Mouse (Mus musculus) heart, embryonic 13.5 days (tissue): ENCODE measurements at regions not wholly inside any gene's neighbourhood (a gene's known extent, or its start where the extent isn't known, plus 50 kb on each side); places are given as distances from the start of the nearest gene placed in this dataset.

Experiments used
- ATAC-seq: fragments of 200-750 bp; cut with Nextera tagmentation; 2 replicates; pipeline ENCODE4 v1.8.0; 2017; ENCODE audit warnings: moderate TSS enrichment; ENCODE audit not compliant: insufficient number of reproducible peaks, low FRiP score, low TSS enrichment; ENCODE audit errors: extremely low read depth
- H3K27ac ChIP-seq: fragments of 300-500 bp; sonication (generic); replicated peaks from 2 replicates; pipeline ENCODE4 v1.5.1; 2015; ENCODE audit warnings: moderate library complexity, mild to moderate bottlenecking, inconsistent platforms
- H3K27me3 ChIP-seq: fragments of 300-500 bp; sonication (generic); replicated peaks from 2 replicates; pipeline ENCODE4 v1.6.1; 2015; ENCODE audit warnings: mild to moderate bottlenecking, inconsistent platforms
- H3K36me3 ChIP-seq: fragments of 300-500 bp; sonication (generic); 2 replicates; pipeline ENCODE4 v1.6.1; 2015; ENCODE audit warnings: mild to moderate bottlenecking, inconsistent platforms
- H3K4me1 ChIP-seq: fragments of 300-500 bp; sonication (generic); 2 replicates; pipeline ENCODE4 v1.6.1; 2015; ENCODE audit warnings: inconsistent platforms
- H3K4me2 ChIP-seq: fragments of 300-500 bp; sonication (generic); 2 replicates; pipeline ENCODE4 v1.6.1; 2015; ENCODE audit warnings: inconsistent platforms, mild to moderate bottlenecking, moderate library complexity
- H3K4me3 ChIP-seq: fragments of 300-500 bp; sonication (generic); 2 replicates; pipeline ENCODE4 v1.5.1; 2015; ENCODE audit warnings: moderate library complexity, mild to moderate bottlenecking, inconsistent platforms
- H3K9ac ChIP-seq: fragments of 300-500 bp; sonication (generic); 2 replicates; pipeline ENCODE4 v1.6.1; 2015; ENCODE audit warnings: inconsistent platforms, mild to moderate bottlenecking, moderate library complexity
- H3K9me3 ChIP-seq: fragments of 300-500 bp; sonication (generic); 2 replicates; pipeline ENCODE4 v1.6.1; 2016; ENCODE audit warnings: inconsistent platforms
- WGBS: fragments of 180-500 bp; shearing (Covaris S2); methylation state at CpG from one replicate; pipeline ENCODE4 v1.1.7; 2015; ENCODE audit warnings: mixed read lengths; 5-methylcytosine and 5-hydroxymethylcytosine counted together

- no peak overlapping the region for H3K27ac ChIP-seq
- no peaks in the 10 kb centered on the region for H3K4me1 ChIP-seq
- no peak for ATAC-seq
- H3K36me3 ChIP-seq = no peaks in the 10 kb centered on the region
- no peaks in the 10 kb centered on the region for H3K27me3 ChIP-seq
- H3K9ac ChIP-seq = no peak overlapping the region
- no peak overlapping the region for H3K4me3 ChIP-seq
- H3K9me3 ChIP-seq = no peaks in the 10 kb centered on the region
- H3K4me2 ChIP-seq = no peak overlapping the region
- WGBS = 53% methylated on average over 3 of the region's 3 CpGs
Observed at GRCm38 (mm10) chr1:122607309-122607708, 1039.5 kb upstream of the Ddx18 start.

DNA sequence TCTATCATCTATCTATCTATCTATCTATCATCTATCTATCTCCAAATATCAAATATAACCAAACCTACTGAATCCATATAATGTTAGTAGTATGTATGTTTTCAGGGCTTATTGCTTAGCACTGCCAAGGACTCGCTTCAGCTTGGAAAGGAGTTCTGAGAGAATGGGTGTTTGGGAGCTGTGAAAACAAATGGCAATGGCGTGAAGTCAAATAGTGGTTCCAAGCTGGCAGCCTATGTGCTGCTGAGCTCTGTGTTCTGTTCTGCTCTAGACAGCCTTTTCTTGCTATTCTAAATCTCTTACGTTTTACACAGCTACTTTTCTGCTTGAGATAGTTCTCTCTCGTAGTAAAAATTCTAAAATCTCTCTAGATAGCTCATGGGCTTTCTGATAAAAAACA lies 1008.2 kb upstream of the Ddx18 start:
- WGBS = 46% methylated on average over 4 of the region's 4 CpGs

DNA sequence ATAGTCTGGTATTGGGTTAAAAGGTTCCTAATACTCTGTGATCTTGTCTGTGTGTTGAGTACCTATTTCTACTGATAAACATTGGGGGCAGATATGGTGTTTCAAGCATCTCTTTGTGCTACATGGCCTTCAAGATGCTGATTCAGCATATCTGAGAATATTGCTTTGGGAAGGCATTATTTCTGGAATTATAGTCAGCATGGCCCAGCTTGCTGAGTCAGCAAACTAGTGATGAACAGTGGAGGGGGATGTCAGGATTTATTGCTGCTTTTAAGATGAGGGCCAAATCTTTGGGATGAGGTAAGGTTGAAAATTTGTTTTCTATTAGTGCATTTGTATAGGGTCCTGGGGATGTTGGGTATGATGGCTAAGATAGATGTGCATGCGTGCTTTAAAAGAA lies 983.8 kb upstream of the Ddx18 start:
- WGBS = 80% methylated on average over 1 of the region's 1 CpGs
- Histone ChIP-seq H3K9me3 (no peaks in the 10 kb centered on the region), H3K27ac (no peak overlapping the region), H3K4me2 (no peak overlapping the region), H3K36me3 (no peaks in the 10 kb centered on the region), H3K4me3 (no peak overlapping the region), H3K27me3 (no peaks in the 10 kb centered on the region), H3K9ac (no peak overlapping the region), H3K4me1 (no peaks in the 10 kb centered on the region)
- no peak for ATAC-seq

More for the DNA sequence above, 1008.2 kb upstream of the Ddx18 start:
- no peak overlapping the region for H3K4me3 ChIP-seq
- no peaks in the 10 kb centered on the region for H3K27me3 ChIP-seq
- H3K4me2 ChIP-seq = no peak overlapping the region
- H3K36me3 ChIP-seq = no peaks in the 10 kb centered on the region
- no peak for ATAC-seq
- no peaks in the 10 kb centered on the region for H3K4me1 ChIP-seq
- H3K9me3 ChIP-seq = no peaks in the 10 kb centered on the region
- H3K27ac ChIP-seq = no peak overlapping the region
- H3K9ac ChIP-seq = no peak overlapping the region

- Histone ChIP-seq H3K27ac (no peak overlapping the region), H3K4me1 (no peaks in the 10 kb centered on the region), H3K36me3 (no peaks in the 10 kb centered on the region), H3K4me3 (no peak overlapping the region), H3K9ac (no peak overlapping the region), H3K9me3 (no peaks in the 10 kb centered on the region), H3K4me2 (no peak overlapping the region), H3K27me3 (no peaks in the 10 kb centered on the region)
- ATAC-seq = no peak
- 80% methylated on average over 2 of the region's 2 CpGs for WGBS
Observed at GRCm38 (mm10) chr1:122509580-122509979, 941.8 kb upstream of the Ddx18 start.

- ATAC-seq = no peak
- H3K27me3 ChIP-seq = no peaks in the 10 kb centered on the region
- H3K4me2 ChIP-seq = no peak overlapping the region
- no peak overlapping the region for H3K9ac ChIP-seq
- H3K36me3 ChIP-seq = no peaks in the 10 kb centered on the region
- WGBS = 51% methylated on average over 4 of the region's 4 CpGs
- H3K4me3 ChIP-seq = no peak overlapping the region
- no peaks in the 10 kb centered on the region for H3K9me3 ChIP-seq
- H3K27ac ChIP-seq = no peak overlapping the region
- H3K4me1 ChIP-seq = no peaks in the 10 kb centered on the region
Observed at GRCm38 (mm10) chr1:122501707-122502106, 933.9 kb upstream of the Ddx18 start.

DNA sequence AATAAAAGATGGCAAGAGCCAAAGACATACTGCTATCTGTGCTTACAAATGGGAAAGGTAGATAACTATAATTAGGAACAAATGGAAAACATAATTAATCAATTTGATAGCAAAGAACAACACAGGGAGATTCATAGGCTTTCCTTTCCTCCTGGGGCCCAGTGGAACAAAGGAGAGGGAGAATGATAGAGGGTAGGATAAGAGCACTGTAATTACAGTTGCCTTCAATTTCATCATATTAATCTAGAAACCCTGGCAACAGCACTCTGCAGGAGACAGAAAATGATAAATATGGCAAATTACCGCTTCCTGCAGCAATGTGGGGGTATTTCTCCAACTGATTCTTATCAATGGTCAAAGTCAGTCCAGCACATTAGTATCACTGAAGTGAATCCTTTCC lies 910.2 kb upstream of the Ddx18 start:
- Histone ChIP-seq H3K27ac (no peak overlapping the region), H3K4me2 (no peak overlapping the region), H3K4me1 (no peaks in the 10 kb centered on the region), H3K9me3 (no peaks in the 10 kb centered on the region), H3K4me3 (no peak overlapping the region), H3K9ac (no peak overlapping the region), H3K36me3 (no peaks in the 10 kb centered on the region), H3K27me3 (no peaks in the 10 kb centered on the region)
- no peak for ATAC-seq
- 55% methylated on average over 1 of the region's 1 CpGs for WGBS

DNA sequence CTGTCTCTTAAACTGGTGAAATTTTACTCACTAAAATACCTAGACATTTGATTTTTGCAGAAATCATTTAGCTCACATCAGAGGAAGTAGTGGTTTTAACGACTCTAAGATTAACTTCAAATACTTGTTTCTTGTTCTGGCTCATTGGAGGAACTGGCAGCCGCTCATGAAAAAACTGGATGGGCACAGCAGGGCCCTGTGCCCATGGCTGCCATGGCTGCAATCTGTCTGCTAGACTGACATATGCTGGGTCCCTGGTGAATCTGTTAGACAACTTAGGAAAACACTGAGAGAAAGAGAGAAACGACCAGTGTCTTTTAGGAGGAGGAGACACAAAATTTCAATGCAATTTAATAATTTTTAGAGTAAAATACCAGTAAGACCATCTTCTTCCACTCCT lies 896.1 kb upstream of the Ddx18 start:
- Histone ChIP-seq H3K4me2 (no peak overlapping the region), H3K4me3 (no peak overlapping the region), H3K27ac (no peak overlapping the region), H3K27me3 (no peaks in the 10 kb centered on the region), H3K9me3 (no peaks in the 10 kb centered on the region), H3K9ac (no peak overlapping the region), H3K4me1 (no peaks in the 10 kb centered on the region), H3K36me3 (no peaks in the 10 kb centered on the region)
- 67% methylated on average over 3 of the region's 3 CpGs for WGBS
- no peak for ATAC-seq

- Histone ChIP-seq H3K9me3 (no peaks in the 10 kb centered on the region), H3K4me2 (no peak overlapping the region), H3K4me3 (no peak overlapping the region), H3K27me3 (no peaks in the 10 kb centered on the region), H3K9ac (no peak overlapping the region), H3K27ac (no peak overlapping the region), H3K4me1 (no peaks in the 10 kb centered on the region), H3K36me3 (no peaks in the 10 kb centered on the region)
- no peak for ATAC-seq
- WGBS = 79% methylated on average over 2 of the region's 2 CpGs
Observed at GRCm38 (mm10) chr1:122459056-122459455, 891.3 kb upstream of the Ddx18 start.

DNA sequence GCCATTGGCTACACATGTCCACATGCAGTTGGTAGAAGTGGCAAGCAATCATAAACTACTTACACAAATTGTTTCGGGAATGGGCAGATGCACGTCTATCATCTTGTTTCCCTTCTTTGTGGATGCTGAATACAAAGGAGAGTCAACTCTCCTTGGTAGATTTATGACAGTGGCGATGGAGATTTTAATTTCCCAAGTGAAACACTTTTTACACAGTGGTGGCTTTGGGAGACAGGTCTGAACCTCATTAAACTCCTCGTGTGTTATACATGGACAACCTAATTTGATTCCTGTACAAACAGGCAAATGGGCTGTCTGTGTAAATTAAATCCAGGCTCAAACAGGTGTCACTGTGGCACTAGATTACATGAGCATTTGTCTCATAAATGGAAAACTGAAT lies 887.1 kb upstream of the Ddx18 start:
- WGBS = 61% methylated on average over 4 of the region's 4 CpGs
- no peaks in the 10 kb centered on the region for H3K36me3 ChIP-seq
- ATAC-seq = no peak
- no peaks in the 10 kb centered on the region for H3K27me3 ChIP-seq
- no peaks in the 10 kb centered on the region for H3K9me3 ChIP-seq
- no peak overlapping the region for H3K9ac ChIP-seq
- H3K4me1 ChIP-seq = no peaks in the 10 kb centered on the region
- no peak overlapping the region for H3K27ac ChIP-seq
- H3K4me3 ChIP-seq = no peak overlapping the region
- no peak overlapping the region for H3K4me2 ChIP-seq

GRCm38 (mm10) chr1:122453617-122454016 lies 885.8 kb upstream of the Ddx18 start:
- ATAC-seq = no peak
- 45% methylated on average over 3 of the region's 3 CpGs for WGBS
- no peaks in the 10 kb centered on the region for H3K36me3 ChIP-seq

GRCm38 (mm10) chr1:122439358-122439757 lies 871.6 kb upstream of the Ddx18 start:
- no peaks in the 10 kb centered on the region for H3K4me1 ChIP-seq
- no peaks in the 10 kb centered on the region for H3K36me3 ChIP-seq
- no peak overlapping the region for H3K4me2 ChIP-seq
- no peak overlapping the region for H3K9ac ChIP-seq
- ATAC-seq = no peak
- H3K27me3 ChIP-seq = no peaks in the 10 kb centered on the region
- no peak overlapping the region for H3K4me3 ChIP-seq
- no peaks in the 10 kb centered on the region for H3K9me3 ChIP-seq
- H3K27ac ChIP-seq = no peak overlapping the region
- 56% methylated on average over 3 of the region's 3 CpGs for WGBS

More at GRCm38 (mm10) chr1:122453617-122454016, 885.8 kb upstream of the Ddx18 start:
- H3K4me1 ChIP-seq = no peaks in the 10 kb centered on the region
- H3K4me3 ChIP-seq = no peak overlapping the region
- H3K27ac ChIP-seq = no peak overlapping the region
- no peaks in the 10 kb centered on the region for H3K27me3 ChIP-seq
- no peak overlapping the region for H3K4me2 ChIP-seq
- no peaks in the 10 kb centered on the region for H3K9me3 ChIP-seq
- no peak overlapping the region for H3K9ac ChIP-seq

DNA sequence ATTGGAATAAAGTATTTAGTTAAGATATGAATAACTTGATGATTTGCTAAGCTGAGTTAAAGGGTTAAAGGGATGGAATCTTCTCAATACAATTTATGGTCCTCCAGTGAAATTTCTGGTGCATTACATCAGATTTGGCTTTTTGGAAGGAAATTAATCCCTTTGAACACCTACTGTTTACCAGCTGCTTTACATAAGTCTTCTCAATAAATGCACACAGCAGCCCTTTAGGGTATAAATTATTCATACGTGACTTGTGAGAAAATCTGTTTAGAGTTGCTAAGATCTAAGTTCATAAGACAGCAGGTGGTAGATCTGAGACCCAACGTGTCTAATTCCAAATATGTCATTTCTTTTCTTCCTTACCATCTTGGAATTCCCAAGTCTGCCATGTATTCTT lies 855.7 kb upstream of the Ddx18 start:
- Histone ChIP-seq H3K4me2 (no peak overlapping the region), H3K27ac (no peak overlapping the region), H3K4me3 (no peak overlapping the region), H3K9ac (no peak overlapping the region), H3K9me3 (no peaks in the 10 kb centered on the region), H3K36me3 (no peaks in the 10 kb centered on the region), H3K4me1 (no peaks in the 10 kb centered on the region), H3K27me3 (no peaks in the 10 kb centered on the region)
- no peak for ATAC-seq
- WGBS = 62% methylated on average over 2 of the region's 2 CpGs

GRCm38 (mm10) chr1:122396342-122396741 lies 828.6 kb upstream of the Ddx18 start:
- WGBS = 90% methylated on average over 2 of the region's 2 CpGs
- Histone ChIP-seq H3K4me2 (no peak overlapping the region), H3K9ac (no peak overlapping the region), H3K27ac (no peak overlapping the region), H3K4me3 (no peak overlapping the region), H3K36me3 (no peaks in the 10 kb centered on the region), H3K9me3 (no peaks in the 10 kb centered on the region), H3K4me1 (no peaks in the 10 kb centered on the region), H3K27me3 (no peaks in the 10 kb centered on the region)
- no peak for ATAC-seq
